Mouse (Mus musculus) right cerebral cortex, postnatal 4 days (tissue): ENCODE results near the gene Pycr1.
A peak's percentile ranks its signal among the peaks of the same experiment; 100 is the strongest.

Experiments used
- DNase-seq: peaks from one replicate; pipeline ENCODE4 v3.0.0-alpha.2; 2022

Pycr1 gene

GRCm38 (mm10) chr11:120600716-120601115, 42.9 kb downstream of the Pycr1 start:
- no peak for DNase-seq

DNA sequence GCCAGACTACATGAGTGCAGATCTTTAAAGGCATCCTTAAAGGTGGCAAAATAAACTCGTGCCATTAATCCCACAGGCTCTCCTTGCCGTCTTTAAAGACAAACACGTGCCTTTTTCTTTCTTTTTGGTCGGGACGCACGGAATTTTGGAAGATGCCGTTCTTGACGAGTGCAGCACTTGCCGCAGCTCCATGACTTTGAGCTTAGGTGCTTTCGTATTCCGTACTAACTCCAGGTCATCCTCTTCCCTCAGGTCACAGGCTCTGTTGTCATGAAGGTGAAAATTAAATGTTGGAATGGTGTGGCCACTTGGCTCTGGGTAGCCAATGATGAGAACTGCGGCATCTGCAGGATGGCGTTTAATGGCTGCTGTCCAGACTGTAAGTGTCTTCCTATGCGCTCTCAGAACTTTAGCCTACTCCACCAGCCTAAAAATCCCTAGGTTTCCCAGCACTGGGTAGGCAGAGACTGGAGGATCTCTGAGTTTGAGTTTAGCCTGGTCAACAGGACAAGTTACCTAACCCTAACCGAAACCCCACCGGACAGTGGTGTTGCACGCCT, 44.5 kb downstream of the Pycr1 start:
- DNase-seq: no peak

GRCm38 (mm10) chr11:120598283-120598989, 45.1 kb downstream of the Pycr1 start, which contains the start of the genes Alyref and Anapc11:
Alyref (minus strand) TSS chr11:120598365.
Anapc11 (plus strand) TSS chr11:120598421.
- peak; percentile 90 for DNase-seq

DNA sequence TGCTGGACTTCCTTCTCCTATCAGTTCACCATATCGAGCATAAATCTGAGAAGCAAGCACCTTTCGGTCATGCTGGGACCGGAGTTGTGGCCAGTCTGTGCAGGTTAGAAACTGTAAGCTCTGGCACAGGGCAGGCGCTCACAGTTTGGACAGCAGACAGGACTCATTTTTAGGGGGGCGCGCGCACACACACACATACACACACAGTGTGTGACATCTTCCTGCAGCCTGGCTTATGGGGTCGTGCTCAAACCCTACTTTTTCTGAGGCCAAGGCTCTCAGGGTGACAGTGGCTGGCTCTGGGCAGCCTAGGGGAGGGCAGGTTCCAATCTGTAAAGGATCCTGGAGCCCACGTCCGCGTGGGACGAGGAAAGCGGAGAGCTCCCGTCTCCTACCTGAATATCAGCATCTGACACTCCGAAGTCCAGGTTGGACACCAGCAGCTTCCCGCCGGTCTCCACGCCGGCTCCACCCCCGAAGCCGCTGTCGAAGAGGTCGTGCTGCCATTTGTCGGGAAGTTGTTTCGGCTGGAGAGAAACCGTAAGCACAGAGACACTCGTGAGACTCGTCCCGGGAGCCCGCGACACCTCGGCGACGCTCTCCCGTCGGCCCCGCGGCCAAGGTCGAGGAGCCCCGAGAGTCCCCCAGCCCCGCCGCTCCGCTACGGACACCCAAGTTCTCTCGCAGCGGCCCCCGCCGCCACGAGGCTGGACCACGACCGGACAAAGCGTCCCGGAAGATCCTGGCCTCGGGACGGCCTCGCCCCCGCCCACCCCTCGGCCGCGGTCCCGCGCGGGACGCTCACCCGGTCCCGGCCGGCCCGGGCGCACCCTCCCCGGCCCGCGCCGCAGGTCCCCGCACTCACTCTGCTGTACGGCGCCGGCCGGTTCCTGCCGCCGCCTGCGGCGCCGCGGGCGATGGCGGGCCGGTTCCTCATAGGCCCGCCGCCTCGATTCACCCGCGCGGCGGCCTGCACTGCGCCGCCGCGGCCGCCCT, 46.0 kb downstream of the Pycr1 start:
- no peak for DNase-seq

- no peak for DNase-seq
Observed at GRCm38 (mm10) chr11:120588531-120588930, 55.0 kb downstream of the Pycr1 start.
